ENCODE assay signal across 17 mouse cellular contexts in genomic region chr19:27385304-27385703, GRCm38 (mm10).
"Had no signal": no experiment of that assay in that cellular context is flagged by ENCODE, and none has a peak within 500 bp of the region (broad histone marks: within the 10 kb centered on the region; RNA-seq: fewer than 3 reads in every experiment).

No protein-coding gene starts in this region.

- H3K9me3 ChIP-seq: midbrain, embryonic 10.5 days; midbrain, embryonic 13.5 days; neural tube, embryonic 13.5 days; neural tube, embryonic 15.5 days had no signal

- DNase-seq: lung, adult 18-20 months; lung, embryonic 14.5 days; lung, postnatal 10 days; lung, postnatal 4 days; retina, postnatal 1 day; right cerebral cortex, adult 18-20 months; right cerebral cortex, postnatal 25 days; right cerebral cortex, postnatal 4 days; spleen, adult 18-20 months; thymus, adult 2 months; thymus, postnatal 25 days had no signal

- H3K4me1 ChIP-seq: midbrain, embryonic 10.5 days; midbrain, embryonic 13.5 days; neural tube, embryonic 13.5 days; neural tube, embryonic 15.5 days had no signal

- H3K27me3 ChIP-seq: midbrain, embryonic 13.5 days; neural tube, embryonic 13.5 days; neural tube, embryonic 15.5 days had no signal

- H3K9ac ChIP-seq: lung, embryonic 14.5 days; midbrain, embryonic 13.5 days; neural tube, embryonic 13.5 days; neural tube, embryonic 15.5 days had no signal

- H3K4me2 ChIP-seq: lung, embryonic 14.5 days; midbrain, embryonic 13.5 days; neural tube, embryonic 13.5 days; neural tube, embryonic 15.5 days had no signal

- H3K4me3 ChIP-seq: midbrain, embryonic 10.5 days; midbrain, embryonic 13.5 days; myocyte; neural tube, embryonic 13.5 days; neural tube, embryonic 15.5 days had no signal

- ATAC-seq: midbrain, embryonic 13.5 days; midbrain, embryonic 16.5 days had no signal

- H3K27ac ChIP-seq: midbrain, embryonic 10.5 days; midbrain, embryonic 13.5 days; neural tube, embryonic 13.5 days; neural tube, embryonic 15.5 days had no signal
